Mouse (Mus musculus): Measurements from ENCODE around the gene Zc3h10. TPM values are rescaled to one million over a fixed set of nuclear protein-coding genes. Genes with fewer than 3 reads are reported as not detected.
A peak's percentile ranks its signal among the peaks of the same experiment; 100 is the strongest.
"Not testable (repeated sequence)": the region's sequence is repeated elsewhere in the genome, so short reads cannot be mapped to it uniquely, and the experiment has no call there.

Gene Zc3h10
- polyA plus RNA-seq, 1 experiment = 4.7 TPM

DNA sequence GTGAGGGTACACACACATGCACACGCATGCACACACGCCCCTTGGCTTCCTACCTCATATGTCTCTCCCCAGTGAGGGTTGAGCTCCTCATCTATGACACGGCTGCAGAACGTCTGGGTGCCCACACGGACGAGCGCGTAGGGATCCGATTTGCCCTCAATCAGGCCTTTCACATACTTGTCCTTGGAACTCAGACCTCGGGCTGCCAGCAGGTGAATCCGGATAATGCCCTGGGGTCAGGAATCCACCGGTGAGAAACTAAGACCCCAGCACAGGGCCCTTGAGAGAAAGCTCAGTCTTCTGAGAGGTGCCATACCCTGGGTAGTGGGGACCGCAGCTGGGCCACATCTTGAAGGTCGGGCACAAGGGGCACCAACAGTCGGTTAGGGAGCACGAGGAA, 27.0 kb downstream of the Zc3h10 start:
- no peak overlapping the region for H3K4me3 ChIP-seq (ENCODE audit: insufficient read depth, low read depth, low read length)
- H3K27ac ChIP-seq (replicated peaks; ENCODE audit: low read depth, low read length) = no peak overlapping the region
- H3K4me1 ChIP-seq (ENCODE audit: control insufficient read depth, insufficient read depth, insufficient read length, low read length) = no peaks in the 10 kb centered on the region

- no peak overlapping the region for H3K27ac ChIP-seq (replicated peaks; ENCODE audit: low read depth, low read length)
- no peak overlapping the region for H3K4me3 ChIP-seq (ENCODE audit: insufficient read depth, low read depth, low read length)
- no peaks in the 10 kb centered on the region for H3K4me1 ChIP-seq (ENCODE audit: control insufficient read depth, insufficient read depth, insufficient read length, low read length)
These were observed 28.7 kb downstream of the Zc3h10 start for GRCm38 (mm10) chr10:128518833-128519232.

DNA sequence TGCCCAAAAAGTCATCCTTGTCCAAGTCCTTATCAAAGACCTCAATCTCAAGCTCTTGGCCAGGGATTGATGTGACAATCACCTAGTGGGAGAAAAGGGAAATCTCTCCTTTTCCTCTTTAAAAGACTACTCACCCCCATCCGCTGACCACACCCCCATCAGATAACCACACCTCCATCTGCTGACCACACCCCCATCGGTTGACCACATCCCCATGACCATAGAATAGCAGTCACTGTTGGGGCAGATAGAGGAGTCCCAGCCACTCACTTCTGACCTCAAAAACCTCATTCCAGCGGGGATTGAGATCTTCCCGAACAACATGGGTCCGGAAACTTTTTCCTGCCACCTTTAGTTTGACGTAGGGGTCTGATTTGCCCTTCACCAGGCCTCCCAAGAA, 30.9 kb downstream of the Zc3h10 start:
- Histone ChIP-seq H3K27ac (replicated peaks; ENCODE audit: low read depth, low read length) (no peak overlapping the region), H3K4me1 (ENCODE audit: control insufficient read depth, insufficient read depth, insufficient read length, low read length) (no peaks in the 10 kb centered on the region), H3K4me3 (ENCODE audit: insufficient read depth, low read depth, low read length) (no peak overlapping the region)

DNA sequence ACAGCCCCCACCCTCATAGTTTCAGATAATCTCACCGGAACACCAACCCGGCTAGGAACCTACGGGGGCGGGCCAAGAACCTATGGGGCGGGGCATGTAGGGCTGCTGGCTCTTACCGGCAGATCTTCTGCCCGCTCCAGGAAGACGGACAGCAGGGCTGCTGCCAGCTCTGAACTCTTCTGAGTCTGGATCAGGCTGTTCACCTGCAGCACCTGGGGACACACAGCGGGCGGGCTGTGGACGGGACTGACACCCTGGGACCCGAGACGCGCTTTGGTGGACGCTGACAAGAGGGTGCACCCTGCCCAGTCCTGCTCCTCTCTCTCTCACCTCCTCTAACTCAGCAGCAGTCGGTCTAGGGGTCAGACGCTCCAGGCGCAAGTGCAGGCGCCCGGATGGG, 31.5 kb downstream of the Zc3h10 start:
- Histone ChIP-seq H3K4me3 (ENCODE audit: insufficient read depth, low read depth, low read length) (no peak overlapping the region), H3K4me1 (ENCODE audit: control insufficient read depth, insufficient read depth, insufficient read length, low read length) (no peaks in the 10 kb centered on the region), H3K27ac (replicated peaks; ENCODE audit: low read depth, low read length) (no peak overlapping the region)

GRCm38 (mm10) chr10:128515044-128515443, 32.5 kb downstream of the Zc3h10 start:
- Histone ChIP-seq H3K4me1 (ENCODE audit: control insufficient read depth, insufficient read depth, insufficient read length, low read length) (no peaks in the 10 kb centered on the region), H3K4me3 (ENCODE audit: insufficient read depth, low read depth, low read length) (no peak overlapping the region), H3K27ac (replicated peaks; ENCODE audit: low read depth, low read length) (no peak overlapping the region)

GRCm38 (mm10) chr10:128511761-128512160, 35.8 kb downstream of the Zc3h10 start:
- Histone ChIP-seq H3K4me3 (ENCODE audit: insufficient read depth, low read depth, low read length) (no peak overlapping the region), H3K4me1 (ENCODE audit: control insufficient read depth, insufficient read depth, insufficient read length, low read length) (no peaks in the 10 kb centered on the region), H3K27ac (replicated peaks; ENCODE audit: low read depth, low read length) (no peak overlapping the region)

DNA sequence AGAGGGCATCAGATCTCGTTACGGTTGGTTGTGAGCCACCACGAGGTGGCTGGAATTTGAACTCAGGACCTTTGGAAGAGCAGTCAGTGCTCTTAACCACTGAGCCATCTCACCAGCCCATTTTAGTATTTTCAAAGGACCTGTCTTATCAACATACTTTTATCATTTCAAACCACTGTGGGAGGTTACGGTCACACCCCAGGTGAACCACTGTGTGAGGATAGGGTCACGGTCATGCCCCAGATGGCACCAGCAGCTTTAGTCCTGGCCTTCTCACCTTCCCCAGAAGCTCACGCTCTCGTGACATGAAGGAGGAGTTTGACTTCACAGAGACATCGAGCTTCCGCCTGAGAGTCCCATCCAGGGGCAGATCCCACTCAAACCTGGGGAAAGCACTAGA, 36.4 kb downstream of the Zc3h10 start:
- H3K27ac ChIP-seq (replicated peaks; ENCODE audit: low read depth, low read length) = no peak overlapping the region
- no peak overlapping the region for H3K4me3 ChIP-seq (ENCODE audit: insufficient read depth, low read depth, low read length)
- no peaks in the 10 kb centered on the region for H3K4me1 ChIP-seq (ENCODE audit: control insufficient read depth, insufficient read depth, insufficient read length, low read length)

- Histone ChIP-seq H3K4me1 (ENCODE audit: control insufficient read depth, insufficient read depth, insufficient read length, low read length) (no peaks in the 10 kb centered on the region), H3K4me3 (ENCODE audit: insufficient read depth, low read depth, low read length) (no peak overlapping the region), H3K27ac (replicated peaks; ENCODE audit: low read depth, low read length) (peak overlapping the region; percentile 48; the same call in 1 of the 2 replicates)
These were observed 37.3 kb downstream of the Zc3h10 start for GRCm38 (mm10) chr10:128510301-128510700.

- peak overlapping the region; percentile 48; the same call in 1 of the 2 replicates for H3K27ac ChIP-seq (replicated peaks; ENCODE audit: low read depth, low read length)
- no peak overlapping the region for H3K4me3 ChIP-seq (ENCODE audit: insufficient read depth, low read depth, low read length)
- H3K4me1 ChIP-seq (ENCODE audit: control insufficient read depth, insufficient read depth, insufficient read length, low read length) = no peaks in the 10 kb centered on the region
These were observed 37.7 kb downstream of the Zc3h10 start for GRCm38 (mm10) chr10:128509831-128510230.

DNA sequence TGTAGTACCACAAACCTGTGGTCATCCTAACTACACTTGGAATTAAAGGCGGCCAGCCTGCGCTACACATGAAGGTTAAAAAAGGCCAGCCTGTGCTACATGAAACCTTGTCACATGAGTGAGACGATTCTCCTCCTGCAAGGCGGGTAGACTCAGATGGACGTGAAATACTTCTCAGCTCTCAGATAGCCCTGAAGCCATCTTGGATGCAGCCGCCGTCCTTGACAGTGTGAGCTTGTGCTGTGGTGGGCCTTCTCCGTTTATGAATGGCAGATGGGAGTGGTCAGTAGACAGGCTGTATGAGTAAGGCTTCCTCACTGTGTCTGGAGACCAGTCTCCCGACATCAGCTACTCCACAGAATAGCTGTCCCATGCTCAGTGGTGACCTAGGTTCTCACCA, 38.4 kb downstream of the Zc3h10 start:
- H3K27ac ChIP-seq (replicated peaks; ENCODE audit: low read depth, low read length) = peak overlapping the region; percentile 48

DNA sequence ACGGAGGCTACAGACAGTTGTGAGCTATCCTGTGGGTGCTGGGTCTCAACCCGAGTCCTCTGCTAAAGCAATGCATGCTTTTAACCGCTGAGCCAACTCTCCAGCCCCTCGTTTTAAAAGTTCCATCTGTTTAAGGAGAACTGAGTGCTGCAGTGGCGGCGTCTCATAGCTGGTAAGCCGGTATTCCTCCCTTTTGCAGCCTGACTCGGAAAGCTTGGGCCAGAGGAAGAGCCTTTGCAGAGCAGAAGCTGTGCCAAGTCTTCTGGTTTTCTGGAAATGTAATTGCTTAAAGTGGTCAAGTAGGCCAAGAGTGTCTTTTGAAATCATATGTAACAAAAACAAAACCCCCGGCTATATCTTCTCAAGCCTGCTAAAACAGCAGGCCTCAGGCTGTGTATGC, 39.3 kb downstream of the Zc3h10 start:
- peak overlapping the region; percentile 45 for H3K27ac ChIP-seq (replicated peaks; ENCODE audit: low read depth, low read length)
- H3K4me3 ChIP-seq (ENCODE audit: insufficient read depth, low read depth, low read length) = no peak overlapping the region
- peaks cover 7% of the 10 kb centered on the region for H3K4me1 ChIP-seq (ENCODE audit: control insufficient read depth, insufficient read depth, insufficient read length, low read length)

More for the DNA sequence above, 38.4 kb downstream of the Zc3h10 start:
- Histone ChIP-seq H3K4me3 (ENCODE audit: insufficient read depth, low read depth, low read length) (no peak overlapping the region), H3K4me1 (ENCODE audit: control insufficient read depth, insufficient read depth, insufficient read length, low read length) (peaks cover 4% of the 10 kb centered on the region)

DNA sequence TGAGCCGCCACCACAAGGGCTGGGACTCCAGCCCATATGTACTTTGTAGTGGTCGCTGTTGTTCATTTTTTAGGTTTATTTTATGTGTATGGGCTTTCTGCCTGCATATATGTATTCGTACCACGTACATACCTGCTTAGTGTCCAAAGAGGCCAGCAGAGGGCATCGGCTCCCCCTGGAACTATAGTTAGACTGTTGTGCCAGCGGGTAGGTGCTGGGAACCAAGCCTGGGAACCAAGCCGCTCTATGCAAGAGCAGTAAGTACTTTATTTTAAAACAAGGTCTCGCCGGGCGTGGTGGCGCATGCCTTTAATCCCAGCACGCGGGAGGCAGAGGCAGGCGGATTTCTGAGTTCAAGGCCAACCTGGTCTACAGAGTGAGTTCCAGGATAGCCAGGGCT, 41.6 kb downstream of the Zc3h10 start:
- Histone ChIP-seq H3K27ac (replicated peaks; ENCODE audit: low read depth, low read length) (0 out of 2 replicates have a peak overlapping the region, but pooled peaks have one; percentile 7), H3K4me3 (ENCODE audit: insufficient read depth, low read depth, low read length) (no peak overlapping the region), H3K4me1 (ENCODE audit: control insufficient read depth, insufficient read depth, insufficient read length, low read length) (peaks cover 9% of the 10 kb centered on the region)

DNA sequence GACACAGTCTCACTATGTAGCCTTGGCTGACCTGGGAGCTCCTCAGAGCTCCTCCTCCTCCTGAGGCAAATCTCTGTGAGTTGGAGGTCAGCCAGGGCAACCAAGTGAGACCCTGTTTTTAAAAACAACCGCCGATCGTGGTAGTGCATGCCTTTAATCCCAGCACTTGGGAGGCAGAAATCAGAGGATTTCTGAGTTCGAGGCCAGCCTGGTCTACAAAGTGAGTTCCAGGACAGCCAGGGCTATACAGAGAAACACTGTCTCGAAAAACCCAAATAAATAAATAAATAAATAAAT, 42.3 kb downstream of the Zc3h10 start:
- not testable (repeated sequence) for H3K4me3 ChIP-seq (ENCODE audit: insufficient read depth, low read depth, low read length); H3K4me1 ChIP-seq (ENCODE audit: control insufficient read depth, insufficient read depth, insufficient read length, low read length); H3K27ac ChIP-seq (replicated peaks; ENCODE audit: low read depth, low read length)

GRCm38 (mm10) chr10:128504641-128505370, 42.8 kb downstream of the Zc3h10 start:
- Histone ChIP-seq H3K4me1 (ENCODE audit: control insufficient read depth, insufficient read depth, insufficient read length, low read length) (peaks cover 9% of the 10 kb centered on the region), H3K27ac (replicated peaks; ENCODE audit: low read depth, low read length) (peak overlapping the region; percentile 97), H3K4me3 (ENCODE audit: insufficient read depth, low read depth, low read length) (peak overlapping the region; percentile 31)

DNA sequence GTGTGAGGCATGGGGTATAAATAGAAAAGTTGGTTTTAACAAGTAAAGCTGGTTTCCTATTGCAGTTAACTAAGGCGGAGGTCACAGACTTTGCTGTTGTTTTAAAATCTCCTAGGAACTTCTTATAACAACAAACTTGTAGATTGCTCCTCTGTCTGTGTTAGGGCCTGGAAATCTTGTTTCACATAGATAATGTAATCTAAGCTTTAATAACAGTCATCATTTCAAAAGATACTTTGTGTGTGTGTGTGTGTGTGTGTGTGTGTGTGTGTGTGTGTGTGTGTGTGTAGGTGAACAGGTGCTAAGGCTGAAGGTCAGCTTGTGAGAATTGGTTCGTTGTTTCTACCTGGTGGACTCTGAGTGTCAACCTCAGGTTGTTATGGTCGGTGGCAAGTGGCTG, 43.6 kb downstream of the Zc3h10 start:
- peak overlapping the region; percentile 31 for H3K4me3 ChIP-seq (ENCODE audit: insufficient read depth, low read depth, low read length)
- peak overlapping the region; percentile 97 for H3K27ac ChIP-seq (replicated peaks; ENCODE audit: low read depth, low read length)
- H3K4me1 ChIP-seq (ENCODE audit: control insufficient read depth, insufficient read depth, insufficient read length, low read length) = peaks cover 9% of the 10 kb centered on the region

- peaks cover 9% of the 10 kb centered on the region for H3K4me1 ChIP-seq (ENCODE audit: control insufficient read depth, insufficient read depth, insufficient read length, low read length)
- peak overlapping the region; percentile 91 for H3K27ac ChIP-seq (replicated peaks; ENCODE audit: low read depth, low read length)
- H3K4me3 ChIP-seq (ENCODE audit: insufficient read depth, low read depth, low read length) = peak overlapping the region; percentile 45
These were observed 44.0 kb downstream of the Zc3h10 start for GRCm38 (mm10) chr10:128503532-128503931.
